Mouse (Mus musculus) left cerebral cortex, adult 18-20 months (tissue): ENCODE data around the gene Pcgf2. TPM values are rescaled to one million over a fixed set of nuclear protein-coding genes. Genes with fewer than 3 reads are reported as not detected.
"Not testable (repeated sequence)": the region's sequence is repeated elsewhere in the genome, so short reads cannot be mapped to it uniquely, and the experiment has no call there.

Experiments
- DNase-seq, 2 experiments: peaks; one replicate each; pipeline ENCODE4 v3.0.0; 2021 to 2022; ENCODE audit warnings: low spot score in 2 of 2, mixed read lengths in 1 of 2
- microRNA-seq, 2 experiments: library from miRNA; unstranded; fragments of <30 nt; microRNA quantifications; one replicate each; pipeline ENCODE4 v1.2.0; 2021
- total RNA-seq, 2 experiments: library from RNA; stranded (reverse); gene quantifications; 2 replicates each; pipeline ENCODE4 v1.2.3; 2021

Pcgf2 gene
- total RNA-seq, 2 experiments from 2014 or later: 32.4 to 35.2 TPM

- DNase-seq: no peak
Observed at GRCm38 (mm10) chr11:97657184-97657945, 42.9 kb downstream of the Pcgf2 start.

DNA sequence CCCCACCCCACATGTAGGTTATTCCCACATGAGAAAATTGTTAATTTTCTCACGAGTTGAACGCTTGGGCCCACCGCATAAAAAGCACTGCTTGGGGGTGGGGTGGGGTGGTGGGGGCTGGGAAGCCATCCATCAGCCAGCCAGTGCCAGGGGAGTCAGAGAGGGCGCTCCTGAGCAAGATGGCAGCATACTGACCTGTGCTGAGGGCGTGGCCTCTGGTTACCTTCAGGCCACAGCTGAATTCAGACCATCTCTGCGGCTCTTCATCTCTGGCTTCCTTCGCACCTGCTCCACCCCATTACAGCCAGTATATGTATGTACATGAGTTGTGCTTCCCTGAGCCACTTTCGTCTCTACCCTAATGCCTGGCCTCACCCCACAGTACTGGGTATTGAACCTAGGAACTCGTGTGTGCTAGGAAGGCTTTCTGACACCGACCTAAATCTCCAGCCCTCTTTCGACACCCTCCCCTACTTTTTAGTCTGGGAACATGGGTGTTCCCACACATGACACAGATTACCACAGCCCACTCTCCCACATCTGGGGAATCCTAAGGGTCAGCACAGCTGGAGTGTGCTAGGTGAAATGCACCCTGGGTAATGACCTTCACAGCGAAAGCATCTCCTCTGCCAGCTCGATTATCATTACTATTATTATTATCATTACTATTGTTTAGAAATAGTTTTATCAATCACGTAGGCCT is 43.9 kb downstream of the Pcgf2 start:
- no peak for DNase-seq

DNA sequence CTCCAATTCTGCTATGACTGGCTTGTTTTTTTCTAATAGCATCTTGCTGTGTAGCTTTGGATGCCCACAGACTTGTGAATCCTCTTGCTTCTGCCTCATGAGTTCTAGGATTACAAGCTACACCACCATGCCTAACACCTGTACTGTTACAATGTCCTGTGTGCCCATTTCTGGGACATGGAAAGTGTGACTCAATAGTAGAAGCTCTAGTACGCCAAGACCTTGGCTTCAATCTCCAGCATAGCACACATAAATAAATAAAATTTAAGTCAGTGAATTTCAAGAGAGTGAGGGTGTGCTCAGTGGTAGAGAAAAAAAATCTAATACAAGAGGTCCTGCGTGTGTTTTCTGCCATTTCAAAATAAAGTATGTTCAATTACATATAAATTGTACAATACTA is 46.1 kb downstream of the Pcgf2 start:
- DNase-seq: no peak

DNA sequence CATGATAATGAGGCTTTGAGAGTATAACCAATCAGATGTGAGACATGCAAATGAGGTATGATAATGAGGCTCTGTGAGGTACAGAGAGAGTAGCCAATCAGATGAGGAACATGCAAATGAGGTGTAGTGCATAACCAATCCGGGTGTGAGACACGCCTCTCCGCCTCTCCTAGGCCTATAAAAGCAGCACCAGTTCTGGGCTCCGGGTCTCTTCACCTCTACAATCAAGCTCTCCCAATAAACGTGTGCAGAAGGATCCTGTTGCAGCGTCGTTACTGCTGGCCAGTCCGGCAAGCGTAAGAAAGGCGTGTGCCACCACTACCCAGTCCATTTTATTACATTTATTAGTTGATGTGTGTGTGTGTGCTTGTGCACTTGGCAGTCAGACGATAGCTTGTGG is 46.9 kb downstream of the Pcgf2 start:
- not testable (repeated sequence) for DNase-seq

DNA sequence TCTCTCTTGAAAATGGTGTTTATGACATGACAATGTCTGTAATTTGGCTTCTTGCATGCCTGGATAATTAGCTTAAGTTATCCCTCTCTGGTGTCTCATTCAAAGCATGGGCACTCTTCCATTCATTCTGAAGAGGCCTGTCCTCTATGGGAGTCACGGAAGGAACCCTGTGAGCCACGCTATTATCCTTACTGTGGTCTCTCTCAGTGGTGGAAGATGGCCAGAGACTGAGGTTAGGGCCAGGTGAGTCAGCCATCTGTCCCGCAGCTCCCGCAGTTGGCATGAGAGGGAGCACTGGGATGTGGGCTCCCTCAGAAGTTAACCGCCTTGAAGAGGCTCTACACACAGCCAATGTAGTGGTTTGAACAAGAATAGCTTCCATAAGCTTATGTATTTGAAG is 50.0 kb downstream of the Pcgf2 start:
- no peak for DNase-seq

- not testable (repeated sequence) for DNase-seq
Observed at GRCm38 (mm10) chr11:97648541-97648940, 51.8 kb downstream of the Pcgf2 start.

GRCm38 (mm10) chr11:97644834-97645233 is 55.5 kb downstream of the Pcgf2 start:
- DNase-seq: peak; percentile 60 to 70

DNA sequence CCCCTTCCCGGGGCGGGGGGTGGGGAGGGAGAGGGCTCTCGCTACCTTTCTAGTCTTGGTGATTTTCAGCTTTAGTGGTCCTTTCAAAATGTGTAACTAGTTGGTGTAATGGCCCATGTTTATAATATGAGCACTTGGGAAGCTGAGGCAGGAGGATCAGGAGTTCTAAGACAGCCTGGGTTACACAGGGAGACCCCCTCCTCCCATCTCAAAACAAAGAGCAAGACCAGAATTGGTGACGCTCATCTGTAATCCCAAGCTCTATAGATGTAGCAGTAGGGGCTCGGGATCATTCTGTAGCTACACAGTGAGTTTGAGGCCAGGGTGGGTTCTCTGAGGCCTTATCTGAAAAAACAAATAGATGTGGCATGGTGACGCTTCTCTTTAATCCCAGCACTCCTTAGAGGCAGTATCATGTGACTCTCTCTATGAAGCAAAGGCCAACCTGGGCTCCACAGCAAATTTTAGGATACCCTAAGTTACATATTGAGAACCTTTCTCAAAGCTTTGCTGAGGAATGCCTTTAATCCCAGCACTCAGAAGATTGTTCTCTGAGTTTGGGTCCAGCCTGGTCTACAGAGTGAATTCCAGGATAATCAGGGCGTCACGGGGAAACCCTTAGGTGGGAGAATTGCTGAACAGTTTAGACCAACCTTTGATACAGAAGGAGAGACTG is 56.8 kb downstream of the Pcgf2 start:
- no peak for DNase-seq

DNA sequence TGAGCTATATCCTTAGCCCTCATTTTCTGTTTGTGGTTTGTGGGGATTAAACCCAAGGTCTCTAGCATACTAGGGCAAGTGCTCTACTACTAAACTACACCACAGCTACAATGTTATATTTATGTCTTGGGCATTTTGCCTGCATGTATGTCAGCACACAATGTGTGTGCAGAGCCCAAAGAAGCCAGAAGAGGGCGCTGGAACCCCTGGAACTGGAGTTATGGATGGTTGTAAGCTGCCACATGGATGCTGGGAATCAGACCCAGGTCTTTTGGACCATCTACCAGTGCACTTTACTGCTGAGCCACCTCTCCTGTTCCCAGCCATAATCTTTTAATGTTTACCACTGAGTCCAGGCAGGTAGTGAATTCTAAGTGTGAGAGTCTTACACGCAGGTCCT is 57.6 kb downstream of the Pcgf2 start:
- DNase-seq: no peak

DNA sequence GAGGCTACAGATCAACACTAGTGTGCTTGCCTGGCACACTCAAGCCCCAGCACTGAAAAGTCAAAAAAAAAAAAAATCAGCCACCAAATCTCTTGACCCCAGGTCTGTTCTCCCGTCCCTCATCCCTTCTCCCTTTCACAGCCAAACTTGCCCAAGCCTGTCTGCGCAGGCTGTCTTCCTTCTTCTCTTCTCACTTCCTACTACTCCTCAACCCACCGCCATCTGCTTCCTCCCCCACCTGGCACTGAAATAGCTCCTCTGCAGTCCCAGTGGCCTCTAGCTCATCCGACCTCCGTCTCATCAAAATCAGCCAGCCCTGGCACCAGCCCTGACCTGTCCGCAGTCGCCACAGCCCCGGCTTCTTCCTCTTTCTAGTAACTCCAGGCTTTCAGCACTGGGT is 58.6 kb downstream of the Pcgf2 start:
- peak; percentile 80 to 88 for DNase-seq

Small RNA genes lying within 50 kb of the gene (microRNA-seq; reads per million reads assigned to microRNA genes)
- gene Gm24158 (0 to 0.42 reads per million in 2 experiments), gene Mir6927 (2.1 to 2.2 reads per million in 2 experiments), gene Mir8102 (0 to 0.63 reads per million in 2 experiments)

Other genes with a start within 250 kb of the Pcgf2 start
- gene 4933428G20Rik, start 200.2 kb downstream of the Pcgf2 start, total RNA-seq: not detected
- 100 to 1,000 TPM; 246 to 287 TPM for gene Srcin1, start 124.3 kb downstream of the Pcgf2 start, total RNA-seq
- 100 to 1,000 TPM; 103 to 109 TPM for gene Epop, start 70.8 kb downstream of the Pcgf2 start, total RNA-seq
- gene Mllt6, start 37.1 kb downstream of the Pcgf2 start, total RNA-seq: 100 to 1,000 TPM; 135 to 149 TPM
- 10 to 100 TPM; 54.7 to 57.2 TPM for gene Cisd3, start 14.7 kb downstream of the Pcgf2 start, total RNA-seq
- 100 to 1,000 TPM; 122 to 128 TPM for gene Psmb3, start 2.9 kb upstream of the Pcgf2 start, total RNA-seq
- 100 to 1,000 TPM; 120 to 123 TPM for gene Pip4k2b, start 44.2 kb upstream of the Pcgf2 start, total RNA-seq
- 10 to 100 TPM; 18.7 to 19.9 TPM for gene Cwc25, start 66.1 kb upstream of the Pcgf2 start, total RNA-seq
- 1 to 10 TPM in 1 of 2 experiments, under 1 TPM in 1; 0.98 to 1.1 TPM for gene 1700001P01Rik, start 75.4 kb upstream of the Pcgf2 start, total RNA-seq
- 100 to 1,000 TPM; 351 to 356 TPM for gene Rpl23, start 81.9 kb upstream of the Pcgf2 start, total RNA-seq
- 100 to 1,000 TPM; 165 to 168 TPM for gene Lasp1, start 98.5 kb upstream of the Pcgf2 start, total RNA-seq
- 10 to 100 TPM; 73.9 to 75.8 TPM for gene B230217C12Rik, start 140.3 kb upstream of the Pcgf2 start, total RNA-seq
- gene Fbxo47, start 183.7 kb upstream of the Pcgf2 start, total RNA-seq: 1 to 10 TPM; 3.6 to 4.5 TPM